Mouse (Mus musculus): ENCODE measurements around the gene Ear14.
A peak's percentile ranks its signal among the peaks of the same experiment; 100 is the strongest.
"Not testable (repeated sequence)": the region's sequence is repeated elsewhere in the genome, so short reads cannot be mapped to it uniquely, and the experiment has no call there.

Ear14 gene

GRCm38 (mm10) chr14:51203115-51203514 lies at the start of gene Ear14:
Gene Ear14 (plus strand): TSS chr14:51203391.
- DNase-seq (ENCODE audit: low read depth) = no peak

DNA sequence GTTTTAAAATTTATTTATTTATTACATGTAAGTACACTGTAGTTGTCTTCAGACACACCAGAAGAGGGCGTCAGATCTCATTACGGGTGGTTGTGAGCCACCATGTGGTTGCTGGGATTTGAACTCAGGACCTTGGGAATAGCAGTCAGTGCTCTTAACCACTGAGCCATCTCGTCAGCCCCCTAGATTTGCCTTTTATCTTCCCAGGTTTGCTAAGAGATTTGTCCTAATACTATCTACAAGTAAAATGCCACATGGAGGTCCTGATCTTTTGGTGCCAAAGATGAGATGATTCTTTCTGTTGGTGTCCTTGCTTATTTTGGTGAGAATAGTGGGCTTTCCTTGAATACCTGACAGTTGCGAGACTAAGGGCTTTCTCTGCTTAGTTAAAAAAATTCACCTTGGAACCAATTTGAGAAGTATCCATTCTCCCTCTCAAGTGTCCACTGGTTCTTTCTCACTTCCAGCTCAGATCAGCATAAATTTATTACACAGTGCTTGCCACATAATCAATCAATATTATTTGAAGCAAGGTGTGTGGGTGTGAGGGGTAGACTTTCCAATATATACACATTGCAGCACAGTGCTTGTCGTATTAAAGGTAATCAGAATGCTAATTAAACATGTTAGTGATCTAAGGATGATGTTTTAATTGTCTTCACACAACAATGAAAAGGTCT lies 47.0 kb upstream of the Ear14 start:
- DNase-seq (ENCODE audit: low read depth) = no peak

DNA sequence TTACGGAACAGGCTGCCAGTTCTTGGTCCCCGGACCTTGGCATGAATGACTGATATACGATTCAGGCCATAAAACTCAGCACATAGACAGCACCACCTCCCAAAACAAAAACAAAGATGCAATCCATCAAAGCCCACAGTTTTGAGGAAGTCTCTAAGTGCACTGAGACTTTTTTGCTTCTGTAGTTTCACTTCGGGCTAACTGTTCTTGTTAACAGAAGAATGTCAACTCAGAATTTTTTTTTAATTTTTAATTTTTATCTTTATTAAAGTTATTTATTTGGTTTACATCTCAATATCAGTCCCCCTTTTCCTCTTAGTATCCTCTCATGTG lies 46.5 kb upstream of the Ear14 start:
- no peak for DNase-seq (ENCODE audit: low read depth)

- no peak for DNase-seq (ENCODE audit: low read depth)
These were observed 46.1 kb upstream of the Ear14 start for GRCm38 (mm10) chr14:51157072-51157471.

DNA sequence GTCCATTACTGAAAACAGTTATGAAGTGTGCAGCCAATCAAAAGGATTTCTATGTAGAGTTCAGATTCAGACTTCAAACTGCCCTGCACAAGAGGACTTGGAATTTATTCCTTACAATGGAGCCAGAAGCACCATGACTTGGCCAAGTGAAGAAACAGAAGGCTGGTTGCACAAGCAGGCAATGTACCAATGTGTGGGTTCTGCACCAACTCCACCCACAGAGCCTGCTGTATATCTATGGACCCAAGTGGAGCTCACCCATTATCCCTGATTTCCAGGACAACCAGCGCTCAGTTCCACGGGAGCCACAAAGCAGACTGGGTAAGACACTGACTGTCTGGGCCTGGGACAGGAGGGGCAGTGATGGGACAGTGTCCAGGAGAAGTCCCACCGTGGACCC lies 41.2 kb upstream of the Ear14 start, which contains the start of gene Rnase2b:
TSS of gene Rnase2b (plus strand) at position 285 of the 400 bp plus-strand sequence.
- DNase-seq (ENCODE audit: low read depth) = not testable (repeated sequence)

DNA sequence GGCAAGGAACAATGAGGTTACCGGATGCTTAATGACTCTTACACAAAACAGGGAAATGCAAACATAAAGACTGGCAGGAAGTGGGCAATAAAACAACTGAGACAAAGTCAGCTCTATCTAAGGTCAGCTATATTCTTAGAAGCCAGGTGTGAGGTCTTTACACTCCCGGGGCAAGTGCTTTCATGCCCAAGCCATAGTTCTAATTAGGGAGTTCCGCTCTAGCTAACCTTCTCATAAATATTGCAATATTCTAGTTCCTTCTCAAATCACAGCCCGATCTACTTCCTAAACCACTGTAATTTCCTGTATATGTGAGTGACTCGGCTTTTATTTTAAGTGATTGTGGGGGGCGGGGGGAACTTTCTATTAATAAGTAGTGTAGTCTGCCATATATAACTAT lies 39.9 kb upstream of the Ear14 start:
- DNase-seq (ENCODE audit: low read depth) = not testable (repeated sequence)

DNA sequence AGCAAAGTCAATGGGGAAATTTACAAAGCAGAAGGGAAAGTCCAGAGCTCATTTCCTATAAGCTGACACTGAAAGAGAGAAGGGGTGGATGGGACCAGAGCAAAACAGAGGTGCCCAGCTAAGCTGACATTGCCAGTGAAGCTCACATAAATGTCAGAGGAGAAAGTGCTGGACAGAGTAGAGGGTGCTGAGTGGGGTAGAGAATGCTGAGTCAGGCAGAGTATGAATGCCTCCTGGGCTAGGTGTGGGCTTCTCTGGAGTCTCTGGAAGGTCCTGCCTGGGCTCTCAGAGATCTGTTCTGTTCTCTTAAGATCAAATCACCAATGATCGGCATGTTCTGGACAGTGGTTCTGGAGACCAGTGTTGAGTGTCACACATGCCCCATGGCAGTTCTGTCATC lies 37.8 kb upstream of the Ear14 start:
- no peak for DNase-seq (ENCODE audit: low read depth)

- no peak for DNase-seq (ENCODE audit: low read depth)
These were observed 37.1 kb upstream of the Ear14 start for GRCm38 (mm10) chr14:51166068-51166467.

DNA sequence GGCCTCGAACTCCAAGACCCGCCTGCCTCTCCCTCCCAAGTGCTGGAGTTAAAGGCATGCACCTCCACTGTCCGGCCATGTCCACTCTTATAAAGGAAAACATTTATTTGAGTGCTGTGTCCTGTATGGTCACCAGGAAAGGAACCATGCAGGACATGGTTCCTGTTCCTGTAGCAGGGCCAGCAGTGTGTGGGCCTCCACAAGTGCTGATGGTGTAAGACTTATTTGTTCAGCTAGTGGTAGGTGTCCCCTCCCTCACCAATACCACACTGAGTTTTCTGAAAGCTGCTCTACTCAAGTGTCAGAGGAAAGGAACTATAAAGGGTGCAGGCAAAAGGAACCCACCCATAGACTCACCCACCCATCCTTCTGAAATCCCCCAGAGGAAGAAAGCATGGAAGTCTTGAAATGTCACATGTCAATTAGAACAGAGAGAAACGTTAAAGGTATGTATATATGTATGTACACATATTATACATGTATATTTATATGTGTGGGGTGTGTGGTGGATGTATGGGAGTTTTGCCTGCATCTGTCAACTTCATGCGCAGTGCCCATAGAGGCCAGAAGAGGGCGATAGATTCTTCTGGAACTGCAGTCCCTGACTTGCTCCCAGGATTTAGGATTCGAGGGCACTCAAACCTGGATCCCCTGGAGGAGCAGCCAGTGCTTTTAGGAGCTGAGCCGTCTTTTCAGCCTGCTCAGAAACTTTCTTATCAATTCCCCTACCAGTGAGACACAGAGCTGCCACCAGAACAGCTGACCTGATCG lies 30.9 kb upstream of the Ear14 start:
- not testable (repeated sequence) for DNase-seq (ENCODE audit: low read depth)

DNA sequence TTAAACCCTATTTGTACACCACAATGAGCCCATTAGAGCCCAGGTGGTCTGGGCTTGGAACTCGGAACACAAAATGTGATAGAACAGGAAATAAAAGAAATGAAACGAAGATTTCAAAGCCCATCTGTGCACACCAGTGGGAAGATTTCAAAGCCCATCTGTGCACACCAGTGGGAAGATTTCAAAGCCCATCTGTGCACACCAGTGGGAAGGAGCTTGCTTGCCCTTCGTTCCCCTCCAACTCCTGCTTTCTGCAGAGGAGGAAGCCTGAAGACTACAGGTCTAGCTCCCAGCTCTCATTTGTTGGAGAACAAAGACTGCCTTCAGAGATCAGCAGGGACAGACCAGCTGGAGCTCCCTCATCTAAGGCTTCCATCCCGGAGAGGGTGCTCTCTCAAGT lies 30.2 kb upstream of the Ear14 start:
- not testable (repeated sequence) for DNase-seq (ENCODE audit: low read depth)

DNA sequence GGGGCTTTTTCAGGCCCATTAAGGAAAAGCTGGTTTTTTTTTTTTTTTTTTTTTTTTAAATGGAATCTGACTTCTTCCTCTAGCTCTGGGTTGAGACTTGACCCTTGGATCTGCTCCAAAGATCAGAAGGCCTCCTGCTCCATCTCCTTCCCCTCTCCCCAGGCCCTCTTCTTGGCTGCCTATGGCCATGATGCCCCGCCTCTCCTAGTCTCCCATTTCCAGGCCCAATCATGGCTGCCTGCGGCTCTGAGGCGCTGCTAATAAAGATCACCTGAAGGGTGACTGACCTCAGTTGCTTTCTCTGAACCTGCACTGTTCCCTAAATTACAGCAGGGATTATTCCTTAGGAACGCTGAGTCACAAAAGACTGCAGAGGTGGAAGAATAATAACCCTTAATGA lies 29.3 kb upstream of the Ear14 start:
- no peak for DNase-seq (ENCODE audit: low read depth)

- DNase-seq (ENCODE audit: low read depth) = not testable (repeated sequence)
These were observed 22.1 kb upstream of the Ear14 start for GRCm38 (mm10) chr14:51181051-51181450.

DNA sequence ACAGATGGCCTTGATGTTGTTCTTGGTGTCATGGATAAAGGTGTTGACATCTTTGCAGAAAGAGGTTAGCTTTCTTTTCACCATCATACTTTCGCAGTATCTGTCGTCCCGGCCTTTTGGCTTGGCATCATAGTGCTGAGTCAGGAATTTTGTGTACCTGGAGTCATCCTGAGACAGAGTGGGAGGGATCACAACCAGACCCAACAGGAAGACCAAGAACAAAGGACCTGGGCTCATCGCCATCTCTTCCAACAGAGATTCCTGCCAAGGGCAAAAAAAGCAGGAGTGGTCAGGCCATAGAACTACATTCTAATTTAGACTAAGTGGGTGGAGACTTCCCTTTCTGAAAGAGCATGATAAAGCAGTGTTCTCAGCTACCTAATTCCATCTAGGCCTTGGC lies 7.5 kb upstream of the Ear14 start:
- DNase-seq (ENCODE audit: low read depth) = no peak

DNA sequence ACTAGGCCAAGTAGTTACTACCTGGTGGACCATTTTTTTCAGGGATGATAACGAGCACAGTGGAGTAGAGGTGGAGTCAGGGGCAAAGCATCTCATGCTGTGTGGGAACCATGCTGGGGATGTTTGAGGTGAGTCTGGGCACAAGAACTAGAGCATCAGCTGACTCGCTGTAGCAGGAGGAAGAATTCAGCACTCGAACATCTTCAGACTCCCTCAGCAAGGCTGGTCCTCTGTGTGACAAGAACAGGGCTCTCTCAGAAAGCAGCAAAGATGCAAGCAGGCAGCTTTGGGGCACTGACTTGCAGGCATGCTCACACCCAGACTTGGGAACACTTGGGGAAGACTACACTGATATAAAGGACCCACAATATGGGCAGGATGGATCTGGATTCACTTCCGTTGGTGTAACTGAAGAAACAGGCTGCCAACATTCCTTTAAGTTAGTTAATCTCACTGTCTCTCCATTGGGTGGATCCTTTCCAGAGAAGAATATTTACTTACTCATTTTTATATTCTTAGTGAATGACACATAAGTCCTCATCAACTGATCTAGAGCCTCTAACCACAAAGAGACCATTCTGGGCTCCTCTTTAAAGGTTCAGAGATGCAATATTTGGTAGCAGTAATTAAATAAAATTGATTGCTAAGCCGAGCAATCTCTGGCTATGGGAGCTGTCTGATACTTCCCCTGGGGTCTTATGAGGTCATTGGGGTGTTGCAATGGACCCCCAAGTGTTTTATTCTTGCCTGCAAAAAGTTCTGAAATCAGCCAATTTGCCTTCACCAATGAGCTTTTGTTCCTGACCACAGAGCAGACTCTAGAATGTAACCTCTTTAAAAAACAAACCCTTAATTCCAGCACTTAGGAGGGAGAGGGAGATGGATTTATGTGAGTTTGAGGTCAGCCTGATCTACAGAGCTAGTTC lies 3.8 kb upstream of the Ear14 start, which contains the start of gene Ang2:
TSS of gene Ang2 (minus strand) at position 51 of the 926 bp plus-strand sequence.
- DNase-seq (ENCODE audit: low read depth) = no peak

GRCm38 (mm10) chr14:51200054-51200453 lies 3.1 kb upstream of the Ear14 start:
- no peak for DNase-seq (ENCODE audit: low read depth)

GRCm38 (mm10) chr14:51200466-51200865 lies 2.7 kb upstream of the Ear14 start:
- no peak for DNase-seq (ENCODE audit: low read depth)

DNA sequence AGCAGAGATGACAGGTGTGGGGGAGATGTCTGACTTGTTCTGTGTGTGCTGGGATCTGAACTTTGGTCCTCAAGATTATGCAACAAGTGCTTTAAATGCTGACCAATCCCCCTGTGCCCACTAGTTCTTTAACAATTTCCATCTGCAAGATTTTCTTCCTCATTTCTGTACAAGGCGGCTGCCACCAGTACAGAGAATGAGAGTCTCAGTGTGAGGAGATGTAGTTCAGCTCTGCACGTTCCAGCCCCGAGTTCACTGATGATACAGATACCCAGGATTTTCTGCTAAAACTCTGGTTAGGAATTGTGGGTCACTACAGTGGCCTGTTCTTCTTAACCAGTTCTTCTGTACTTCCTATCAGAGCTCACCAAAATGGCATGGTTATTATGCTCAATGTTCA lies 16.9 kb downstream of the Ear14 start:
- not testable (repeated sequence) for DNase-seq (ENCODE audit: low read depth)

DNA sequence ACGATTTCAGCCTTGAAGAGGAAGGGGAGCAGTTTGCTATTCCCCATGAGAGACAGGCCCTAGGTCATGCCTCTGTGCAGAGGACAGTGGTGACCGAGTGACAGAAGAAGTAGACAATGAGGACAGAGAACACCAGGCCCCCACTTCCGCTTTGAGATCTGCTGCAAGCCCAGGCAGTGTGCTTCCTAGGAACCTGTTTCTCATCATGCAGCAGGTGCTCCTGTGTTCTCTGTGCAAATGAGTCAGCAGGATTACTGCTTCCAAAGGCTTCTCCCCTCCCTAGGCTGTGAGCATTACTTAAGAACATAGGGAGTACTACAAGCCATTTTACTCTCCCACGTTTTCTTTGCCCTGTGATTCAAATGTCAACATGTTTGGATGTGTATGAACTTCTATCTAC lies 26.5 kb downstream of the Ear14 start:
- DNase-seq (ENCODE audit: low read depth) = not testable (repeated sequence)

DNA sequence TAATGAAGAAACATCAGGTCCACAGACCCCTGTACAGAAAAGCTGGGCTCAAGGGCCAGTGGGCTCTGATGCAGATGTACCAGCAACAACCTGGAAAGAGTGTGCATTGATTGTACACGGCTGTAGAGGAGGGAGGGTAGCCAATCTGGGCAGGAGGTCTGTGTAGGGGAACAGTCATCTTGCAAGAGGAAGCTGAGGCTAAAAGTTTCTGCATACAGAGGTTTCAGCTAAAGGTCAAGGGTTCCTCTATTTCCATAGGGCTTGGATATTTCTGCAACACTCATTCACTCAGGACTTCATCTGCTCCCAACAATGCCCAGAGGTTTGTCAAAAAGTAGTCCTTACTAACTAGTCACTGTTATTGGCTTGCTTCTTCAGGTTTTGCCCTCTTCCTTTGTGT lies 34.3 kb downstream of the Ear14 start:
- DNase-seq (ENCODE audit: low read depth) = not testable (repeated sequence)

DNA sequence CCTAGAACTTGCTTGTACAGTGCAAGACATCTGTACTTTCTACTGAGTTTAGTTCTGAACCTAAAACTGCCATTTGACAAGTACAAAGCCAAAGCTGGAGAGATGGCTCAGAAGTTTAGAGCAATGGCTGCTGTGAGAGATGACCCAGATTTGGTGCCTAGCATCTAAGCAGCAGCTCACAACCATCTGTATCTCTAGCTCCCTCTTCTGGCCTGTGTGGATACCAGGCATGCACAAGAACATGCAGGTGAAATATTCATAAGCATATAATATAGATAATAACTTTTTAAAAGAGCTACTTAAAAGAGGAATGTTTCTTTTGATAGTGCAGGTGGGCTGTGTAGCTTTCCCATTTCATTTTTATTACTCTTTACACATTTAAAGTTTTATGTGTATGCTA lies 37.7 kb downstream of the Ear14 start:
- DNase-seq (ENCODE audit: low read depth) = peak; percentile 38

GRCm38 (mm10) chr14:51247736-51248135 lies 44.5 kb downstream of the Ear14 start:
- no peak for DNase-seq (ENCODE audit: low read depth)

DNA sequence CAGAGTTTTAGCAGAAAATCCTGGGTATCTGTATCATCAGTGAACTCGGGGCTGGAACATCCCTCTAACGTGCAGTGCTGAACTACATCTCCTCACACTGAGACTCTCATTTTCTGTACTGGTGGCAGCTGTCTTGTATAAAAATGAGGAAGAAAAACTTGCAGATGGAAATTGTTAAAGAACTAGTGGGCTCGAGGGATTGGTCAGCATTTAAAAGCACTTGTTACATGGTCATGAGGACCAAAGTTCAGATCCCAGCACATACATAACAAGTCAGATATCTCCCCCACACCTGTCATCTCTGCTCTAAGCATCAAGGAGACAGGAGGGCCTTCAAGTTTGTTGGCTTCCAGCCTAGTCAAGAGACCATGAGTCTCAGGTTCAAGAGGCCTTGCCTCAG lies 47.2 kb downstream of the Ear14 start:
- DNase-seq (ENCODE audit: low read depth) = no peak

Data from c-Kit-positive CD71-positive TER-119-negative erythroid progenitor cells, embryonic 14.5 days (primary cell).